Mouse (Mus musculus) spleen, embryonic (tissue): ENCODE measurements around the gene Eef1a1.

Source experiments
- CTCF ChIA-PET: fragments of 350-600 bp; sonication (Branson Sonifier 250); formaldehyde crosslinking; loops from one replicate; lab custom pipeline; 2022; lab: Charles Lee

Gene Eef1a1

DNA sequence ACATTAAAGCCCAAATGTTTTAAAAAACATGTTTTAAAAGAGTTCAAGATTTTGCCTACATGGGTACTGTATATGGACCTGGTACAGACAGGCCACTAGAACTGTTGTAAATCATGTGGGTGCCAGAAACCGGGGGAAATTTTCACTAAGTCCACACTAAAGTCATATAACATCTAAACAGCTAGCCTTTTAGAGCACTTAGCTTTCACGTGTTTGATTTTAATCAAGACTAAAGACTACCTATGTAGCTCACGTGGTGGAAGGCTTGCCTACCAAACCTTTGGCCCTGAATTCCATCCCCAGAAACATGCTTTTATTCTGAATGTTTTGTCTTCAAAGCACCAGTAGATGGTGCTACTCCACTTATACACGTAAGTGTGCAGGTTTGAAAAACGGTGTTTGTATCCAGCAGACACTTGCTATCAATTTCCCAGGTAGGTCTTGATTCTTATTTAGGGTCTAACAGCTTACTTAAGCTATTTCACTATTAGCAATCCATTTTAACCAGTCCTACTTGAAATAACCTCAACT, 11.9 kb downstream of the Eef1a1 start:
- CTCF ChIA-PET: no interaction called here

DNA sequence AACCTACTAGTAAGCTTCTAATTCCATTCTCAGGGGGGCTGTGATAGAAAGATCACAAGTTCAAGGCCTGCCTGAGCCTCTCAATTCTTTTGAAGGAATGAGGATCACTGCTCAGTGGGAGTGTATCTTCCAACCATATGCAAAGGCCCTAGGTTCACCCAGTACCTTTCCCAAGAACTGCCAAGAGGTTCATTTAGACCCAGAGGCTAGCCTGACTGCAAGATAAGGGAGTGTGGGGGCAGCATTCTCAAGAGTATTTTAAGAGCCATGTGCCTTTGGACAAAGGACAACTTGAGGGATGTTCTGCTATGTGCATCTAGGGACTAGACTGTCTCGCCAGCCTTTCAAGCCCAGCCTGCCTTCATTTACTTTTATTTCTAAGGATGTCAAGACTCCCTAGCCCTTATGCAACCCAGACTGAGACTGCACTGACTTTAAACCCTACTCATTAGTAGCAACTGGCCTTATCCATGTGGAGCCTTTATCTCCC, 12.4 kb downstream of the Eef1a1 start:
- CTCF ChIA-PET: interaction anchor here (0.9 kb wide), 1 partner anchor 18 kb away, joined by 3 read pairs; no protein-coding TSS in a partner anchor

DNA sequence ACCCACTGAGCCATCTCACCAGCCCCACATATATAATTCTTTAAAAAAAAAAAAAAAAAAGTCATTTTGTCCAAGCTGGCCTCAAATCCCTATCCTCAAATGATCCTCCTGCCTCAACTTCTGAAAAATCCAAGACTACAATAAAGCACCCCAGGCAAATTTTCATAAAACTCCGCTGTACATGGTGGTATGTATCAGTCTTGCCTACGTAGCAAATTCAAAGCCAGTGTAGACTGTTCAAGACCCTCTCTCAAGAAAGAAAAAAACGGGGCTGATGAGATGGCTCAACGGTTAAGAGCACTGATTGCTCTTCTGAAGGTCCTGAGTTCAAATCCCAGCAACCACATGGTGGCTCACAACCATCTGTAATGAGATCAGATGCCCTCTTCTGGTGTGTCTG, 13.1 kb downstream of the Eef1a1 start:
- CTCF ChIA-PET: interaction anchor here (0.6 to 0.9 kb wide), 2 partner anchors 19 to 74 kb away, joined by 3 to 4 read pairs; no protein-coding TSS in a partner anchor

DNA sequence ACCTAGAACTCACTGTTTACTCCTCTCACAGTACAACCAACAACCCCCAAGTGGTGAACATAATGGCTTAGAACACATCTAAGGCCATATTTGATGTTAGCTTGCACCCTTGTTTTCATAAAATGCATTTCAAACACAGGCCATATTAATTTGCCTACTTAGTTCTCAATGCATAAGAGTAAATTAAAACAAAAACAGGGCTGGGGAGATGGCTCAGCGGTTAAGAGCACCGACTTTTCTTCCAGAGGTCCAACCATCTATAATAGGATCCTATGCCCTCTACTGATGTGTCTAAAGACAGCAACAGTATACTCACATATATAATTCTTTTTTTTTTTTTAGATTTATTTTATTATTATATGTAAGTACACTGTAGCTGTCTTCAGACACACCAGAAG, 13.6 kb downstream of the Eef1a1 start:
- CTCF ChIA-PET: no interaction called here

DNA sequence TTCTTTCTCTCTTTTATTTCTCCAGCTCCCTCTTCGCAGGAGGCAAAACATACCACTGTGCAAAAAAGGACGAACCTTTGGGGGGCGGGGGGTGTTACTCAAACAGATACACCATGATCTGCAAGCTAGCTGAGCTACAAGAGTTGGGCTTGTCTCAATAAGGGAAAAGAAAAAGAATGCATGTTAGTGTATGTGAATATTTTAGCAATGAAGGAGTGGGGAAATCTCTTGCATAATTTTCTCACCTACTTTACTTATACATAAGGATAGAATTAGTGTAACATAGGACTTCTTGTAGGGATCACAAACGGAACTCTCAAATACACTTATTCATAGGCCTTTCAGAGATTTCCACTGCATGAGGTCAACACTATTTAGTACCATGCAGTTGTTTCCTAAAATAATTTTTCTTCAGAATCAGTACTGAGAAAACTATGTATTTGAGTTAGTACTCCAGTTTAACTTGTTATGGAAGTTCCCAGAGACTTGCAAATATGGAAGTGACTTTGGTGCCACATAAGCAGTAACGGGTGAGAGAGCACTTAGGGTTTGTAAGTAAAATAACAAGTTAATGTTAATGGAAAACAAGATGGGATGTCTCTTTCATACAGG, 14.1 kb downstream of the Eef1a1 start:
- CTCF ChIA-PET: interaction anchor here (0.6 to 0.7 kb wide), 2 partner anchors 18 to 113 kb away, joined by 7 to 10 read pairs; no protein-coding TSS in a partner anchor

DNA sequence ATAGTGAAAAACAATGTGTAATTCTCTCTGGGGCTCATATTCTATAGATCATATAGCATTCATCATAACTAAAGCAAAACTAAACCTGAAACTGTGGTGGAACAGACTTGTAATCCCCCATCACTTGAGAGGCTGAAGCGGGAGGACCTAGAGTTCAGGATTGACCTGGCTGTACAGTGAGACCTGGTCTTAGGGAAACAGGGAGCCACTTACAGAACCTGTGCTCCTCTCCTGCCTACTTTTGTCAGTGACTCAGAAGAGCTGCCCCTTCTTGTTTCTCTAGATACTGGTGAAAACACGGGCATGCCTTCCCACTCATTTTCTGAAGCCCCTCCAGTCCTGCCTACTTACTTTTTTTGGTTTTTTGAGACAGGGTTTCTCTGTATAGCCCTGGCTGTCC, 14.7 kb downstream of the Eef1a1 start:
- CTCF ChIA-PET: interaction anchor here (0.6 to 0.7 kb wide), 2 partner anchors 19 to 112 kb away, joined by 7 to 10 read pairs; no protein-coding TSS in a partner anchor

DNA sequence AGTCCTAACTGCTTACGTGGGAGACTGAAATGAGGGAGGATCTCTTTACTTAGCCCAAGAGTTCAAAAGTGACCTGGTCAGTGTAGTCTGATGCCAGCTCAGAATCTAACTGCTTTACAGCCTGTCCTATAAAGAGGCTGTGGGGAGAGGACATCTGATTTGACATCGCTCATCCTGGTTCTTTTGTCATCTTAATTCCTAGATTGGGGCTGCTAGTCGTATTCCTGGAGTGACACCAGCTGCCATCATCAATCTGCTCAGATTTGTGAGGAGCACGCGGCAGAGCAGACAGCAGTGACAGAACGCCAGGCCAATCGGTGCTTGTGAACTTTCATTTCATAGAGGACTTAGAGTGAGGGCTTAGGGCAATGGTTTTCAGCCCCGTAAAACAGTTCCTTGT, 15.4 kb downstream of the Eef1a1 start:
- CTCF ChIA-PET: no interaction called here

DNA sequence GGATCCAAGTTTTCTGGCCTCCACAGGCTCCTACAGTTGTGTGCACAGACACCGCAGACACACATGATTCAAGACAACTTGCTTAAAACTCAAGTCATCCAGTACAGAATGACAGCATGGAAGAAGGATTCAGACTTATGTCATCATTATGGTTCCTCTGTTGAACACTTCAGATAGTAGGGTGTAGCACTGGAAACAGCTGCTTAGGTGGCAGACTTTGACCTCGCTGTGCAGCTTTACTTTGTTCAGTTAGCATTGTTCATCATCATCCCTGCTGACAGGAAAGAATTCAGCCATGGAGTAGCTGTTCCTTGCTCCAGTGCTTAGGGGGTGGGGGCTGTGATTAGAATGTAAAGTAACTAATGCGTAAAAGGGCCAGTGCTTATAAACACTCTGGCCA, 23.2 kb downstream of the Eef1a1 start:
- CTCF ChIA-PET: interaction anchor here (0.7 kb wide), 1 partner anchor 577 kb away, joined by 21 read pairs; no protein-coding TSS in a partner anchor

DNA sequence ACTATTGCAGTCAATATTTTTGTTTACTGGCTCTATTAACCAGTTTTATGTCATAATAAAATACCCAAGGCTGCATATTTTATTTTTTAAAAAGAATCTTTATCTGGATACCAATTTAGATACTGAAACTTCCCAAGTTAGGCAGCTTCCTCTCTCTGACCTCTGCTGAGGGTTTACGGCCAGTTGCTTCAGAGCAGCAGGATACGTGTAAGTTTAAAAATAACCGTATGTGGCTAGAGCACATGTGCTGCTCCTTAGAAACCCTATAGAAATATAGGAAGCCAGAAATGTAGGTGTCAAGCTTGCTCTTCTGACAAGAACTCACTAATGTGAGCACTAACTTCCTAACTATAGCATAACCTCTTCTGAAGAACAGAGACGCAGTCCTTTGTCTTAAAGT, 25.6 kb downstream of the Eef1a1 start:
- CTCF ChIA-PET: no interaction called here

DNA sequence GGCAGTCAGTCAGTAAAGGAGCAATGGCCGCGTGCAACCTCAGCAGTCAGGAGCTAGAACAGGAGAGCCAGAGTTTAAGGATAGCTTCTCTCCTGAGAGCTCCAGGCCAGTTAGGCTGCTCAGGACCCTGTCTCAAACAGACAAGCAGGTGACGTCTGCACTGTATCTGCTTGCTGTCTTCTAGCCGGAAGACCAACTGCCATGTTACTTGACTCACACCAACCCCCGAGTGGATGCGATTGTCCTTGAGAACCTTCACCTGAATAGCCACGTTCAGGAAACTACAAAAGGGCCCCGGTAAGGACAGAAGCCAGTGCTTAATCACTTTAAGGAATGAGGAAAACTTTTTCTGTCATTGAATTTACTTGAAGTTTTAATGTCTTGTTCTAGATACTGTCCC, 31.9 kb downstream of the Eef1a1 start:
- CTCF ChIA-PET: no interaction called here

DNA sequence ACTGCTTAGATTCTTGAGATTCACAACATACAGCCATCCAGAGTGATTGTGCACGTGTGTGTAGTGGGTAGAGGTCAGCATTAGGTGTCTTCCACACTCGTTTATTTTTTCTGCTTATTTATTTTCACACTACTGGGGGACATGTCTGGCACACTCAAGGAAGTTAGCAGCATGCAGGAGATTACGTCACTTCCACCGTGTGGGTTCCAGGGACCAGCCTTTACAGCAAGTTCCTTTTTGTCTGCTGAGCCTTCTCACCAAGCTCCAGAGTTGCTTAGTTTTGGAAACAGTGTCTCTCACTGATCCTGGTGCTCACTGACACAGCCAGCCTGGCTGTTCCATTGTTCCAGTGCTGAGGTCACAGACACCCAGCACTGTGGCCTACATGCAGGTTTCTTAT, 37.6 kb downstream of the Eef1a1 start:
- CTCF ChIA-PET: no interaction called here

DNA sequence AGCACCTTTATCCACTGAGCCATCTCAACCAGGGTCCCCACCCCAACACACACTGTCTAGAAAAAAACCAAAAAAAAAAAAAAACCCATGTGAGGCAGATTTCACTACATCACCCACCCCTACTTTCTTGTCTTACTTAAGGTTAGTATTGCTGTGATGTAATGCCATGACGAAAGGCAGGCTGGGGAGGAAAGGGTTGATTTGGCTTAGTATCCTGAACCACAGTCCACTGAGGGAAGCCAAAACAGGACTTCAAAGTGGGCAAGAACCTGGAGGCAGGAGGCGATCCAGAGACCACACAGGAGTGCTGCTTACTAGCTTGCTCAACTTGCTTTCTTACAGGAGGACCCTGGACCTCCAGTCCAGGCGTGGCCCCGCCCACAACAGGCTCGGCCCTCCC, 38.5 kb downstream of the Eef1a1 start:
- CTCF ChIA-PET: interaction anchor here (0.7 kb wide), 1 partner anchor 22 kb away, joined by 10 read pairs; no protein-coding TSS in a partner anchor

DNA sequence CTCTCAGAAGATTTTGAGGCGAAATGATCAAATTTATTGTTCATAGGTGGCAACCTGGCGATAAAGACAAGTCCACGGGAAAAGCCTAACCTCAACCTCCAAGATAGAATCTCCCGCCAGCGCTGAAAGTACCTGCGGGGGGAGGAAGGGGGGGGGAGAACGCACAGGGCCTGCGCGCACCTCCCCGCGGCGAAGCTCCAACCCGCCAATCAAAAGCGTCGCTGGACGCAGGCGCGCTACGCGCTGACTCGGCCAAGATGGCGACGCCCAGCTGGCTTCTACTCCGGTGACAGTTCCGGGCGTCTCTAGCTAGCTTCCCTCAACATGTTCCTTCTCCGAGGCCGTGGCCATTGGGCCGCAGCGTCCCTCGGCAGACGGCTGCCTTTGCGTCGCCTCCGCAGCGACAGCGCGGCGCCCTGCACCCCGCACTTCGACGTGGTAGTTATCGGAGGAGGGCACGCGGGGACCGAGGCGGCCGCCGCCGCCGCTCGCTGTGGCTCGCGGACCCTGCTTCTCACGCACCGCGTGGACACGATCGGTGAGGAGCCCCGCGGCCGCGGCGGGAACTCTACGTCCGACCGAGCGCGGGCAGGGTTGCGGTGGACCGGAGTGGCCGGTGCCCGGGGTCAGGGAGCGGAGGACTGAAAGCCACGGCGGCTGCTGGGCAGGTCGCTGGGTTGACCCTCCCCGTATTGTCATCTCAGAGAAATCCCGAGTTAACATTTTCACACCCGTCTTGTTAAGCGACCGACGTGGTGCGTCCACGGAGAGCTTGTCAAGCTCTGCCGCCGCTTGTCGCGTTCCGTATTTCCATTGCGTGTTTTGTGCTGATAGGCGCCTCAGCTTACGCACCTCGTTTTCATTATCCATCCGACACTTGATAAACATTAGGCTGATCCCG, 40.7 kb downstream of the Eef1a1 start, which contains the start of the genes Mto1 and Gm17324:
TSS of gene Mto1 (plus strand) at position 236 of the 901 bp plus-strand sequence.
TSS of gene Gm17324 (minus strand) at position 814 of the 901 bp plus-strand sequence.
- CTCF ChIA-PET: interaction anchor here (0.7 kb wide), 2 partner anchors 35 to 549 kb away, joined by 3 to 4 read pairs; no protein-coding TSS in a partner anchor

DNA sequence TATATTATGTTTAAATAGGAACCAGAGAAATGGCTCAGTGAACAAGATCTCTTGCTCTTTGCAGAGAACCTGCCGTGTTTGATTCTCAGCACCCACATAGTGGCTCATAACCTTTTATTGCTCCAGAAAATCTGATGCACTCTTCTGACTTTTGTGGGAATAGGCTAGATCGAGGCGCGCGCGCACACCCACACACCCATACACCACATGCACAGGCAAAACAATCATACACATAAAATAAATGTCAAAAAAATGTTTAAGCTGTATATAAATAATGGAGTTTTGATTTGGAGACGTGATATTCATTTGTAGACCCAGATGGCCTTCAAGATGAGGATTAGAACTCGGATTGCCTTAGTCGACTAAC, 41.4 kb downstream of the Eef1a1 start:
- CTCF ChIA-PET: interaction anchor here (0.7 kb wide), 2 partner anchors 36 to 548 kb away, joined by 3 to 4 read pairs; no protein-coding TSS in a partner anchor

DNA sequence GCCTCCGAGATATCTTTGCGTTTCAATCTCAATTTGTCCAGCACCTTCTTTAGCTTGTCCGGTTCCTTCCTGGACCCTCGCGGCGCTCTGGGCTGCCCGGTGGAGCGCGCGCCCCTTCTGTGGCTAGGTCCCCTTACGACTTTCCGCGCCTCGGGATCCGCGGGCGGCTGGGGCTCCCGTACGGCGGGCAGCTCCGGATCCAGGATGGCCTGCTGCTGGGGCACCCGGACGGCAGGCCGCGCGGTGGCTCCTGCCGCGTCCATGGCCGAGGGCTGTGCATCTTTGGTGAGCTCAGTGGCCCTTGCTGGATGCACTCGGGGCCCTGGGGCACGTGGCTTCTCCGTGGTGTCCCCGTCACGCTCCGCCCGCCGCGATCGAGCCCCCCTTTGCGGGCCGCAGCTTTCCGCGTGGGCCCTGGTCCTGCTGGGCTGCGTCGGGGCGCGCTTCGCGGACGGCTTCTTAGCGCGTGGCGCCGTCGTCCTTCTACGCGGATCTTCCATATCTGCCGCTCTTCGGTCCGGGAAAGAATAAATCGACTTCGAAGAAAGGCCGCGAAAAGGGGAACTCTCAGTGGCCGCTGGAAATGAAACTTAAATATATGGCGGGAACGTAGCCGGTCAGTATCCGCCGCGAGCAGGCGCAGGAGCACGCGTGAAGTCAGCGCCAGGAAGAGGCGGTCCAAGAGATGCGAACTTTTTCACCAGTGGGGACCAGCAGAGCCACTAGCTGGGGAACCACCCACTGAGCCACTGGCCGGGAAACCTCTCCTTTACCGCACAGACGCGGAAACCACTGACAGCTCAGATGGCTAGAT, 46.2 kb downstream of the Eef1a1 start, which contains the start of gene Cgas:
TSS of gene Cgas (minus strand) at position 659 of the 814 bp plus-strand sequence.
- CTCF ChIA-PET: interaction anchor here (0.5 kb wide), 1 partner anchor 11 kb away, joined by 3 read pairs; no protein-coding TSS in a partner anchor

DNA sequence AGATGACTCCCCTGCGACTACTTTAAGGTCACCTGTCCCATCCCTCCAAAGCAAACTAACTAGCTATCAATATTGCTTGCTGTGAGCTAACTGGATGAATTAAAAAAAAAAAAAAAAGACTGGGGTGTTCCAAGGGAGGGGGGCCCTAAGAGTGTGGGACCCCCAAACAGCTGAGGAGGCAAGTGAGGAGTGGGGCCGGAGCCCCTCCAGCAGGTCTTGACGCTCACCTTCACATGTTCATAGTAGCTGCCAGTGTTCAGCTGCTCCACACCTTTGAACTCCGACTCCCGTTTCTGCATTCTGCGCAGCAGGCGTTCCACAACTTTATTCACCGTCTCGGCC, 46.7 kb downstream of the Eef1a1 start:
- CTCF ChIA-PET: interaction anchor here (0.5 kb wide), 1 partner anchor 11 kb away, joined by 3 read pairs; no protein-coding TSS in a partner anchor

DNA sequence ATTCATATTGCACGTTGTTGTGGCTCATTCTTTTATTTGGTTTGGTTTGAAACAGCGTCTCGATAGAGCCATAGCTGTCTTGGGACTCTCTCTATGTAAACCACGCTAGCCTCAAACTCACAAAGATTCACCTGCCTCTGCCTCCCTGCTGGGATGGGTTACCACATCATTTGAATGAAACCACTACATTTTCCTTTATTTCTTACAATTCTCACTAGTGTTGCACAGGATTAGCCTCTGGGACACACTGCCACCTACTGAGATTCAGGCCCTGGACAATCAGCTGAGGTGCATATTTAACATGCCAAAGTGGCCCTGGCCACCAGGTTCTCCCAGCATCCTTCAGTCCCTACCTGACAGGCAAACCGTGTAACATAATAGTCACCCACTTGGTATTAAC, 49.5 kb downstream of the Eef1a1 start:
- CTCF ChIA-PET: no interaction called here

DNA sequence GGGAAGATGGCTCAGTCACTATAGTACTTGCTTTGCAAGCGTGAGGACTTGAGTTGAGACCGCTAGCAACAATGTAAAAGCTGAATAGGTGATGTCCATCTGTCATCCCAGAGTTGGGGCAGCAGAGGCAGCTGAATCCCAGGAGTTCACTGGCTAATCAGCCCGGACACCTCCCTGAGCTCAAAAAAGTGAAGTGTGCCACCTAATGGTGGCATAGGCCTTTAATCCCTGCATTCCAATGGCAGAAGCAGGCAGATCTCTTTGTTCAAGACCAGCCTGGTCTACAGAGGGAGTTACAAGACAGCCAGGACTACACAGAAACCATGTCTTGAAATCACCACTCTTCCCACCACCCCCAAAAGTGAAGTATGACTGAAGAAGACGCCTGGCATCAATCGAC, 56.5 kb downstream of the Eef1a1 start:
- CTCF ChIA-PET: no interaction called here

DNA sequence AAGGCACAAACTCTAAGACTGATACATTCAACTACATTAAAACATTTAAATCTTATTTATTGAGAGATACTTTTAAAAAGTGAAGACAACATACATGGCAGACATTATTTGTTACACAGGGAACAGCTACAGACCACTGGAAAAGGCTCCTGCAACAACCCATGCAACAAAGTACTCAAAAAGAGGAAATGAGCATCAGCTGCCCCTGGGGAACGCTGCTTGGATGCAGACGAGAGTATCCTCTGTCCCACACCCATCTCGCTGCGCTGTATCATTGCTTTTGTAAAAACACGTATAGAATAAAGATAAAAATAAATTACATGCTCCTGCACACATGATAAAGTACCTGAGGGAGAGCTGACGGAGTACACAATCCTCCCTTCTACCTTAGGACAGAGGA, 58.5 kb downstream of the Eef1a1 start:
- CTCF ChIA-PET: no interaction called here

DNA sequence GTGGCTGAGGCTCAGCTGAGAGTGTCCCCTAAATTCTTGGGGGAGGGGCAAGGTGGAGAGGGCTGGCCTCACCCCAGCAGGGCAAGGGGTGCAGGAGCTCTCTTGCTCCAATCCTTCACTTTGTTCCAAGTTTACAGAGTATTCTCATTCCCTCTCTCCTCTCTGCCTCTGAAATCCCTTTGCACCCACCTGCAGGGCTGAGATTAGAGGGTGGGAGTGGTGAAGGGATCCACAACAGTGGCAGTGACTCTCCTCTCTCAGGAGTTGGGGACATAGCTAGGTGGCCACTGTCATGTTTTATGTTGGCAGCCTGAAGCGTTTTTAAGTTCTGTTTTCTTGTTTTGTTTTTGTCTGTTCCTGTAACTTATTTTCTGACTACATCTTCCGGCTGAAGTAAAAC, 59.4 kb downstream of the Eef1a1 start:
- CTCF ChIA-PET: no interaction called here
